Mouse (Mus musculus): ENCODE data around the gene Unc5cl. TPM values are rescaled to one million over a fixed set of nuclear protein-coding genes. Genes with fewer than 3 reads are reported as not detected.
A peak's percentile ranks its signal among the peaks of the same experiment; 100 is the strongest.

Gene Unc5cl
- polyA plus RNA-seq, 1 experiment = 8.5 TPM

DNA sequence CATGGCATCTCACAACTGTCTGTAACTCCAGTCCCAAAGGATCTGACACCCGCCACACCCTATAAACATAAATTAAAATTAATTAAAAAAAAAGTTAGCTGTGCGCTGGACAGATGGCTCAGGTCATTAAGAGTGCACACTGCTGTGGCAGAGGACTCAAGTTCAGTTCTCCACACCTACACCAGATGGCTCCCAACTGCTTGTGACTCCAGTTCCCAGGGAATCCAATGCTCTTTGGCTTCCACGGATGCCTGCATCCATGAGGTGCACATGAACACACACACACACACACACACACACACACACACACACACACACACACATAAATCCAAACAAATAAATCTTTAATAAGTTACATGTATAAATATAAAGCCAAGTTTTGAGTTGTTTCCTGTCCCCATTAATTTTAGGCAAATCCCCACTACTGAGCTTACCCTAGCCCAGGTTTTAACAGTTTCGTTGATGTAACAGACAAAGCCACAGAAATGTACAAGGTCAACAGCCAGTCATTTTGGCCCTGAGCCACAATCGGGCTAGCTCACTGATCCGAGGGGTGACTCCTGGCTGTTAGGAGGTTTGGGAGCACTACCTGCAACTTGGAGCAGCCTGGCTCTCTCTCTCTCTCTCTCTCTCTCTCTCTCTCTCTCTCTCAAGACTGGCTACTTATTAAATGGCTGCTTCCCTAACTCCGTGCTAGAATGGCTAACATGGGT, 11.8 kb upstream of the Unc5cl start:
- TF ChIP-seq CTCF (IDR thresholded peaks at IDR 0.05; ENCODE audit: extremely low read depth, insufficient read depth, insufficient read length, insufficient replicate concordance) = no peak
- no peak for TF ChIP-seq POLR2A (IDR thresholded peaks at IDR 0.05; ENCODE audit: low read depth, low read length)
- no peak for DNase-seq (ENCODE audit: low read depth in 1 of 2, low spot score in 2 of 2)
- Histone ChIP-seq H3K27ac (ENCODE audit: insufficient read depth, low read length) (no peak overlapping the region), H3K4me3 (ENCODE audit: extremely low read depth, insufficient read depth, insufficient read length) (no peak overlapping the region), H3K27me3 (ENCODE audit: control insufficient read depth, insufficient read depth, low read length) (no peaks in the 10 kb centered on the region), H3K36me3 (ENCODE audit: control insufficient read depth, insufficient read depth, low read length) (no peaks in the 10 kb centered on the region), H3K4me1 (ENCODE audit: control insufficient read depth, insufficient read depth, insufficient read length) (no peaks in the 10 kb centered on the region)
- WGBS = 85% methylated on average over 7 of the region's 7 CpGs

DNA sequence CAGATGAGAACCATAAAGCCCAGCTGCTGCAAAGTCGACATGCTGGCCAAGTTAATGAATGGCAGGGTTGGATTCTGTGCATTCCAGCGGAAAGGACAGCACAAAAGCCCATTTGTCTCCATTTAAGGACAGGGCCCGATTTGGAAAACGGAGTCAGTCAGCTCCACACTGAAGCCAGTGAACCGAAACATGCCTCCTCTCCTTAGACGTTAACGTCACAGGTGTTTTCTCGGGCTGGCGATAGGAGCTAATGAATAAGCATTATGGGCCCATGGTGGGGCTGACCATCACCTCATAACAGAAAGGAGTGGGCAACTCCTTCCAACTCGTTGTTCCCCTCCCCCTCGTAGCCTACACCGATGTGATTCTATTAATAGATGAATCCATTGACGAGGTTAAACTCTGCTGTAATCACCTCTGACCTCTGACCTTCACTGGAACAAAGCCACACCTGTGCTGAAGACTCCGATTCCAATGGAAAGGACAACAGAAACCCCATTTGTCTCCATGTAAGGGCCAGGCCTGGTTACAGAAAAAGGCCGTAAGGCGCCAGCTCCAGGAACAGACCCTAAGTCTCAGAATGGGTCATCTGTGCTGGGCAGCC, 11.1 kb upstream of the Unc5cl start:
- Histone ChIP-seq H3K4me3 (ENCODE audit: extremely low read depth, insufficient read depth, insufficient read length) (no peak overlapping the region), H3K36me3 (ENCODE audit: control insufficient read depth, insufficient read depth, low read length) (no peaks in the 10 kb centered on the region), H3K27ac (ENCODE audit: insufficient read depth, low read length) (no peak overlapping the region), H3K27me3 (ENCODE audit: control insufficient read depth, insufficient read depth, low read length) (no peaks in the 10 kb centered on the region), H3K4me1 (ENCODE audit: control insufficient read depth, insufficient read depth, insufficient read length) (no peaks in the 10 kb centered on the region)
- no peak for DNase-seq (ENCODE audit: low read depth in 1 of 2, low spot score in 2 of 2)
- TF ChIP-seq CTCF (IDR thresholded peaks at IDR 0.05; ENCODE audit: extremely low read depth, insufficient read depth, insufficient read length, insufficient replicate concordance) (no peak), POLR2A (IDR thresholded peaks at IDR 0.05; ENCODE audit: low read depth, low read length) (no peak)
- 94% methylated on average over 16 of the region's 16 CpGs for WGBS

- peak overlapping the region; percentile 55; the same call in 1 of the 2 replicates for H3K27ac ChIP-seq (ENCODE audit: insufficient read depth, low read length)
- no peak for DNase-seq (ENCODE audit: low read depth in 1 of 2, low spot score in 2 of 2)
- no peaks in the 10 kb centered on the region for H3K27me3 ChIP-seq (ENCODE audit: control insufficient read depth, insufficient read depth, low read length)
- no peaks in the 10 kb centered on the region for H3K4me1 ChIP-seq (ENCODE audit: control insufficient read depth, insufficient read depth, insufficient read length)
- no peak overlapping the region for H3K4me3 ChIP-seq (ENCODE audit: extremely low read depth, insufficient read depth, insufficient read length)
- no peaks in the 10 kb centered on the region for H3K36me3 ChIP-seq (ENCODE audit: control insufficient read depth, insufficient read depth, low read length)
- WGBS = 63% methylated on average over 8 of the region's 8 CpGs
- TF ChIP-seq POLR2A (IDR thresholded peaks at IDR 0.05; ENCODE audit: low read depth, low read length) (no peak), CTCF (IDR thresholded peaks at IDR 0.05; ENCODE audit: extremely low read depth, insufficient read depth, insufficient read length, insufficient replicate concordance) (no peak)
Measured at GRCm38 (mm10) chr17:48447675-48448074, 7.0 kb upstream of the Unc5cl start.

GRCm38 (mm10) chr17:48450666-48451352, 3.9 kb upstream of the Unc5cl start:
- WGBS = 83% methylated on average over 13 of the region's 13 CpGs
- Histone ChIP-seq H3K27ac (ENCODE audit: insufficient read depth, low read length) (peak overlapping the region; percentile 37), H3K4me1 (ENCODE audit: control insufficient read depth, insufficient read depth, insufficient read length) (no peaks in the 10 kb centered on the region), H3K27me3 (ENCODE audit: control insufficient read depth, insufficient read depth, low read length) (no peaks in the 10 kb centered on the region), H3K36me3 (ENCODE audit: control insufficient read depth, insufficient read depth, low read length) (no peaks in the 10 kb centered on the region), H3K4me3 (ENCODE audit: extremely low read depth, insufficient read depth, insufficient read length) (peak overlapping the region; percentile 20; the same call in 1 of the 2 replicates)
- TF ChIP-seq CTCF (IDR thresholded peaks at IDR 0.05; ENCODE audit: extremely low read depth, insufficient read depth, insufficient read length, insufficient replicate concordance) = no peak
- TF ChIP-seq POLR2A (IDR thresholded peaks at IDR 0.05; ENCODE audit: low read depth, low read length) = no peak
- DNase-seq (ENCODE audit: low read depth in 1 of 2, low spot score in 2 of 2) = no peak

DNA sequence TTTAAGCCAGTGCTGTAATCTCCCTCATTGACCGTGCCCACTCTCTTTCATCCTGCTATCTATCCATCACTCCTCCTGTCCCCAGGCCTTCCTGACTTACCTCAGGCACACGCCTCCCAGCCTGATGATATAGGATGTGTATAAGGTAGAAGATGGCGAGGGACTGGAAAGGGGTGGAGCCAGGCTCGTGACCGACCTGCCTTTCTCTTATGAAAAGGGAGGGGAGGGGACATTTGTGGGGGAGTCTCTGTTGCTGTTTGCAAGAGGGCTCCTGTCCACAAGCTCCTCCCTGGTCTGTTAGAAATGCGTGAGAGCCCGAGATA, 3.4 kb upstream of the Unc5cl start, which contains the start of gene Tspo2:
Tspo2 (minus strand) TSS at position 170 of the 323 bp plus-strand sequence.
- Histone ChIP-seq H3K4me1 (ENCODE audit: control insufficient read depth, insufficient read depth, insufficient read length) (no peaks in the 10 kb centered on the region), H3K27ac (ENCODE audit: insufficient read depth, low read length) (peak within 1 kb of the TSS; percentile 37), H3K27me3 (ENCODE audit: control insufficient read depth, insufficient read depth, low read length) (no peaks in the 10 kb centered on the region), H3K36me3 (ENCODE audit: control insufficient read depth, insufficient read depth, low read length) (no peaks in the 10 kb centered on the region), H3K4me3 (ENCODE audit: extremely low read depth, insufficient read depth, insufficient read length) (peak within 1 kb of the TSS; percentile 20; the same call in 1 of the 2 replicates)
- no peak for DNase-seq (ENCODE audit: low read depth in 1 of 2, low spot score in 2 of 2)
- TF ChIP-seq POLR2A (IDR thresholded peaks at IDR 0.05; ENCODE audit: low read depth, low read length) (no peak), CTCF (IDR thresholded peaks at IDR 0.05; ENCODE audit: extremely low read depth, insufficient read depth, insufficient read length, insufficient replicate concordance) (no peak)
- WGBS = 68% methylated on average over 7 of the region's 7 CpGs

GRCm38 (mm10) chr17:48451753-48452444, 2.8 kb upstream of the Unc5cl start:
- H3K27me3 ChIP-seq (ENCODE audit: control insufficient read depth, insufficient read depth, low read length) = no peaks in the 10 kb centered on the region
- peak overlapping the region; percentile 6; the same call in 1 of the 2 replicates for H3K27ac ChIP-seq (ENCODE audit: insufficient read depth, low read length)
- WGBS = 83% methylated on average over 9 of the region's 9 CpGs
- no peak overlapping the region; the same call in 1 of the 2 replicates for H3K4me3 ChIP-seq (ENCODE audit: extremely low read depth, insufficient read depth, insufficient read length)
- DNase-seq (ENCODE audit: low read depth in 1 of 2, low spot score in 2 of 2) = no peak
- H3K36me3 ChIP-seq (ENCODE audit: control insufficient read depth, insufficient read depth, low read length) = no peaks in the 10 kb centered on the region
- H3K4me1 ChIP-seq (ENCODE audit: control insufficient read depth, insufficient read depth, insufficient read length) = no peaks in the 10 kb centered on the region
- TF ChIP-seq CTCF (IDR thresholded peaks at IDR 0.05; ENCODE audit: extremely low read depth, insufficient read depth, insufficient read length, insufficient replicate concordance) (no peak), POLR2A (IDR thresholded peaks at IDR 0.05; ENCODE audit: low read depth, low read length) (no peak)
